Mouse (Mus musculus) olfactory bulb, adult 2 months (tissue): ENCODE measurements at regions not wholly inside any gene's neighbourhood (a gene's known extent, or its start where the extent isn't known, plus 50 kb on each side); places are given as distances from the start of the nearest gene placed in this dataset.

ENCODE experiments used
- H3K27ac ChIP-seq: fragments of 200-500 bp; 2 replicates; pipeline ENCODE4 v1.5.1; 2012; ENCODE audit warnings: low read depth, low read length; ENCODE audit not compliant: insufficient read depth
- H3K4me1 ChIP-seq: fragments of 200-500 bp; 2 replicates; pipeline ENCODE4 v1.6.1; 2012; ENCODE audit warnings: low read length; ENCODE audit not compliant: control insufficient read depth, insufficient read depth
- H3K4me3 ChIP-seq: fragments of 200-500 bp; 2 replicates; pipeline ENCODE4 v1.5.1; 2012; ENCODE audit warnings: mild to moderate bottlenecking, low read depth, low read length, moderate library complexity; ENCODE audit not compliant: insufficient read depth
- CTCF ChIP-seq: fragments of 200-500 bp; IDR thresholded peaks from 2 replicates; pipeline ENCODE4 v1.5.1; 2012; ENCODE audit warnings: low read depth, mild to moderate bottlenecking, low read length, moderate library complexity; ENCODE audit not compliant: insufficient read depth
- POLR2A ChIP-seq: fragments of 200-500 bp; IDR thresholded peaks from 2 replicates; pipeline ENCODE4 v1.6.1; 2012; ENCODE audit warnings: mild to moderate bottlenecking, low read depth, low read length, moderate library complexity; ENCODE audit not compliant: insufficient read depth
- WGBS: fragments of 180-500 bp; shearing (Covaris S2); methylation state at CpG from one replicate; pipeline ENCODE4 v1.1.7; 2018; 5-methylcytosine and 5-hydroxymethylcytosine counted together

DNA sequence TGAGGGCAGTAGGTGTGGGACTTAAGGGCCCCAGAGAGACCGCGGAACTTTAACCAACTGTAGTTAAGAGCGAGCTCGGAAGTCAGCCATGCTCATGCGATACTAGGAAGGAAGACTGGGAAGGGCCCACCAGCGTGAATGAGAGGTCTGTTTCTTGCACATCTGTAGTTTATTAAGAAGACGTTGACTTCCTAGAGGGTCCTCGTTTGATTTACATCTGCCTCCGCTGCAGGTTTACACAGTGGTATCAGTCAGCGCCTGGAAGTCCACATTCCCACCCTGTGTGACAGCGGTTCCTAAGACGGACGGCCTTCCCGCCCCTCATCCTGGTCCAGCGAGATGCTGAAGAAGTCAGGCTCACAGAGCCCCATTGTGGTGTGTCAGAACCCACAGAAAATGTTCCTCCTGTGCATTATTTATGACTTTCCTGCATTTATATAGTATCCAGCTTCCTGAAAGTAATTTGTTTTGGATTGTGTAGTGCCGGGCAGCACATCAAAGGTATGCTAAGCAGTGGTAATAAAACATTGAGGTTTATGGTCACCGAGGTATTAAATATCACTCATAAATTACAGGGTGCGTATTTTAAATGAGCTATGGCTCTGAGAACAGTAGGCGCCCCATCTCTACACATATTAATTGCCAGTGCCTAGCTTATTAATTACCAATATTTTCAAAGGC lies 136.9 kb upstream of the Rpl34 start:
- 81% methylated on average over 19 of the region's 19 CpGs for WGBS
- no peak for TF ChIP-seq CTCF
- TF ChIP-seq POLR2A: no peak
- Histone ChIP-seq H3K4me3 (no peak overlapping the region), H3K27ac (no peak overlapping the region), H3K4me1 (no peaks in the 10 kb centered on the region)

- Histone ChIP-seq H3K4me3 (no peak overlapping the region), H3K27ac (no peak overlapping the region), H3K4me1 (no peaks in the 10 kb centered on the region)
- TF ChIP-seq CTCF (no peak), POLR2A (no peak)
- WGBS: 85% methylated on average over 1 of the region's 1 CpGs
Observed at GRCm38 (mm10) chr3:130864783-130865182, 134.6 kb upstream of the Rpl34 start.

GRCm38 (mm10) chr3:130863376-130863775 lies 133.2 kb upstream of the Rpl34 start:
- H3K4me3 ChIP-seq: no peak overlapping the region
- TF ChIP-seq POLR2A (no peak), CTCF (no peak)
- H3K4me1 ChIP-seq: no peaks in the 10 kb centered on the region
- 96% methylated on average over 5 of the region's 5 CpGs for WGBS
- no peak overlapping the region for H3K27ac ChIP-seq

- Histone ChIP-seq H3K4me1 (no peaks in the 10 kb centered on the region), H3K27ac (no peak overlapping the region), H3K4me3 (no peak overlapping the region)
- WGBS: 92% methylated on average over 5 of the region's 5 CpGs
- no peak for TF ChIP-seq POLR2A
- TF ChIP-seq CTCF: no peak
Observed at GRCm38 (mm10) chr3:130860315-130860714, 130.1 kb upstream of the Rpl34 start.

GRCm38 (mm10) chr3:130853866-130854265 lies 123.7 kb upstream of the Rpl34 start:
- TF ChIP-seq CTCF (no peak), POLR2A (no peak)
- Histone ChIP-seq H3K27ac (no peak overlapping the region), H3K4me1 (0 out of 2 replicates have a peak, but pooled peaks cover 4% of the 10 kb centered on the region), H3K4me3 (no peak overlapping the region)
- WGBS: 93% methylated on average over 9 of the region's 9 CpGs

DNA sequence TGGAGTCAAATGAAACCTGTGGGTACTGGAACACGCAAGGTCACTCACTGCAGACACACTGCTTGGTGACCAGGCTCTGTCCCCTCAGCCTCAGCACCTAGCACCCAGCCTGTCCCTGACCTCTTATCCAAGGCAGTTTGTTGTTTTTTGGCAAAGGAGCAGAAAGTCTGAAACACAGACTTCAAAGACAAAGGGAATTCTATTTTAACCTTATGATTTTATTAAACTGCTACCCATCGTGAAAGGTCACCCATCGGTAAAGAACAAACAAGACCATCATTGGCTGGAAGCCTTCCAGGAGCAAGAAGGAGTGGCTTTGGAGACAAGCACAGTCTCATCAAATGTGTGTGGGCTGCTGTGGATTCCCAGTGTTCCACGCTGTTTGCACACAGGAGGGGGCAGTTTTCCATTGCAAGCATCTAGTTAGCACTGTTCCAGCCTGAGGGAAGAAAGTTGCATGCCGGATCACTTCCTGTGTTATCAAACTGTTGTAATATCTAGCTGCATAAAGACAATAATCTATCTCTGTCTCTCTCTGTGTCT lies 120.6 kb upstream of the Rpl34 start:
- 0 out of 2 replicates have a peak, but pooled peaks cover 4% of the 10 kb centered on the region for H3K4me1 ChIP-seq
- WGBS: 26% methylated on average over 5 of the region's 5 CpGs
- no peak overlapping the region for H3K4me3 ChIP-seq
- TF ChIP-seq POLR2A (no peak), CTCF (no peak)
- no peak overlapping the region for H3K27ac ChIP-seq

GRCm38 (mm10) chr3:130841755-130842154 lies 111.6 kb upstream of the Rpl34 start:
- TF ChIP-seq POLR2A: no peak
- no peak for TF ChIP-seq CTCF
- H3K4me3 ChIP-seq: no peak overlapping the region
- H3K27ac ChIP-seq: no peak overlapping the region
- 91% methylated on average over 1 of the region's 1 CpGs for WGBS
- H3K4me1 ChIP-seq: no peaks in the 10 kb centered on the region

GRCm38 (mm10) chr3:130839924-130840440 lies 109.8 kb upstream of the Rpl34 start:
- H3K4me3 ChIP-seq: no peak overlapping the region
- H3K27ac ChIP-seq: no peak overlapping the region
- 91% methylated on average over 9 of the region's 9 CpGs for WGBS
- no peaks in the 10 kb centered on the region for H3K4me1 ChIP-seq
- TF ChIP-seq CTCF: no peak
- TF ChIP-seq POLR2A: no peak

- Histone ChIP-seq H3K27ac (no peak overlapping the region), H3K4me3 (no peak overlapping the region), H3K4me1 (no peaks in the 10 kb centered on the region)
- WGBS: 28% methylated on average over 19 of the region's 19 CpGs
- TF ChIP-seq POLR2A: no peak
- no peak for TF ChIP-seq CTCF
Observed at GRCm38 (mm10) chr3:130838626-130839422, 108.6 kb upstream of the Rpl34 start.
